Comparison of ENCODE assay signal across 23 mouse cellular contexts in genomic region chr3:90428186-90428585, GRCm38 (mm10). TPM values are rescaled to one million over a fixed set of nuclear protein-coding genes. Genes with fewer than 3 reads are reported as not detected.
A peak's percentile ranks its signal among the peaks of the same experiment; 100 is the strongest.
DNase-seq lines count a peak whose midpoint lies in the region; ATAC-seq and TF ChIP-seq lines count a peak whose summit lies in the region.
"Had no signal": no experiment of that assay in that cellular context is flagged by ENCODE, and none has a peak within 500 bp of the region (broad histone marks: within the 10 kb centered on the region; RNA-seq: fewer than 3 reads in every experiment).

No protein-coding gene starts in this region.

- H3K9me3 ChIP-seq in kidney, embryonic 15.5 days (replicated peaks), result no peaks in the 10 kb centered on the region
- no peaks in the 10 kb centered on the region for H3K9me3 ChIP-seq in midbrain, embryonic 11.5 days (ENCODE audit: control insufficient read depth, low read length)
- H3K9me3 ChIP-seq in midbrain, embryonic 15.5 days, result no peaks in the 10 kb centered on the region
- H3K9me3 ChIP-seq: forebrain, embryonic 15.5 days; limb, embryonic 10.5 days; liver, embryonic 15.5 days; stomach, embryonic 15.5 days had no signal

- TF ChIP-seq CTCF in gastrocnemius, adult 2 months (IDR thresholded peaks at IDR 0.05), result no peak

- H3K4me2 ChIP-seq in kidney, embryonic 15.5 days, result no peak overlapping the region
- H3K4me2 ChIP-seq in midbrain, embryonic 11.5 days, result no peak overlapping the region
- H3K4me2 ChIP-seq in midbrain, embryonic 15.5 days, result no peak overlapping the region
- H3K4me2 ChIP-seq: forebrain, embryonic 15.5 days; liver, embryonic 15.5 days; stomach, embryonic 15.5 days had no signal

- no peak overlapping the region for H3K9ac ChIP-seq in kidney, embryonic 15.5 days
- no peak overlapping the region for H3K9ac ChIP-seq in midbrain, embryonic 11.5 days (ENCODE audit: low read length)
- H3K9ac ChIP-seq in midbrain, embryonic 15.5 days, result no peak overlapping the region
- H3K9ac ChIP-seq: forebrain, embryonic 15.5 days; liver, embryonic 15.5 days; stomach, embryonic 15.5 days had no signal

- H3K4me3 ChIP-seq in gastrocnemius, adult 2 months, result no peak overlapping the region
- H3K4me3 ChIP-seq in kidney, embryonic 15.5 days (replicated peaks), result no peak overlapping the region
- H3K4me3 ChIP-seq in midbrain, embryonic 11.5 days (ENCODE audit: low read depth, low read length), result no peak overlapping the region
- H3K4me3 ChIP-seq in midbrain, embryonic 15.5 days, result no peak overlapping the region
- H3K4me3 ChIP-seq: erythroblast, embryonic 14.5 days; forebrain, embryonic 15.5 days; limb, embryonic 10.5 days; liver, embryonic 15.5 days; stomach, embryonic 15.5 days had no signal

- no peak for ATAC-seq in kidney, embryonic 15.5 days (replicated peaks; ENCODE audit: low FRiP score)
- no peak for ATAC-seq in midbrain, embryonic 11.5 days (ENCODE audit: low FRiP score)
- ATAC-seq in midbrain, embryonic 15.5 days (replicated peaks), result no peak
- ATAC-seq: forebrain, embryonic 15.5 days; hindbrain, postnatal 0 days had no signal

- peak overlapping the region; percentile 62 for H3K27ac ChIP-seq in gastrocnemius, adult 2 months
- peak overlapping the region; percentile 56; the same call in 1 of the 2 replicates for H3K27ac ChIP-seq in kidney, embryonic 15.5 days
- H3K27ac ChIP-seq in midbrain, embryonic 11.5 days (ENCODE audit: low read depth, low read length), result no peak overlapping the region
- no peak overlapping the region for H3K27ac ChIP-seq in midbrain, embryonic 15.5 days
- H3K27ac ChIP-seq: forebrain, embryonic 15.5 days; hindbrain, postnatal 0 days; limb, embryonic 10.5 days; liver, embryonic 15.5 days; stomach, embryonic 15.5 days had no signal

- no peaks in the 10 kb centered on the region for H3K27me3 ChIP-seq in kidney, embryonic 15.5 days
- H3K27me3 ChIP-seq in midbrain, embryonic 11.5 days (ENCODE audit: control insufficient read depth, insufficient read depth, low read length), result no peaks in the 10 kb centered on the region
- H3K27me3 ChIP-seq in midbrain, embryonic 15.5 days (replicated peaks), result no peaks in the 10 kb centered on the region
- H3K27me3 ChIP-seq: forebrain, embryonic 15.5 days; liver, embryonic 15.5 days; stomach, embryonic 15.5 days had no signal

- intact Hi-C loops in gastrocnemius, adult 2 months (cut with DNase I), result no loop called here

- peak; percentile 50 for DNase-seq in gastrocnemius, adult 2 months
- DNase-seq in gastrocnemius, adult 8-10 months (ENCODE audit: low spot score in 2 of 2), result no peak
- DNase-seq in kidney, postnatal 10 days, result no peak
- peak; percentile 78 for DNase-seq in midbrain, embryonic 11.5 days (ENCODE audit: low spot score, missing footprints)
- no peak for DNase-seq in spleen, postnatal 36 days (ENCODE audit: low spot score in 2 of 2)
- DNase-seq in urinary bladder, postnatal 14 days (ENCODE audit: low spot score), result no peak
- DNase-seq: adrenal gland, postnatal 25 days; cerebellum, adult 8-10 months; kidney, adult 11 months; midbrain, embryonic 14.5 days; spleen, adult 18-20 months; thymus, postnatal 25 days had no signal

- peaks cover 49% of the 10 kb centered on the region for H3K4me1 ChIP-seq in kidney, embryonic 15.5 days
- H3K4me1 ChIP-seq in midbrain, embryonic 11.5 days (ENCODE audit: control insufficient read depth, insufficient read depth, low read length), result peaks cover 16% of the 10 kb centered on the region
- peaks cover 28% of the 10 kb centered on the region for H3K4me1 ChIP-seq in midbrain, embryonic 15.5 days

- WGBS in kidney, embryonic 15.5 days, result 78% methylated on average over 6 of the region's 6 CpGs
- WGBS in midbrain, embryonic 11.5 days, result 87% methylated on average over 6 of the region's 6 CpGs
- 89% methylated on average over 6 of the region's 6 CpGs for WGBS in midbrain, embryonic 15.5 days

- peaks cover 20% of the 10 kb centered on the region for H3K36me3 ChIP-seq in kidney, embryonic 15.5 days
- H3K36me3 ChIP-seq in midbrain, embryonic 11.5 days (ENCODE audit: control insufficient read depth, insufficient read depth, low read length), result peaks cover 3% of the 10 kb centered on the region; the same call in 1 of the 2 replicates
- peaks cover 20% of the 10 kb centered on the region; the same call in 1 of the 2 replicates for H3K36me3 ChIP-seq in midbrain, embryonic 15.5 days (replicated peaks)

RNA-seq across cellular contexts. Expression of gene Ints3, which starts 5.2 kb away (rescaled TPM):
- total RNA-seq in gastrocnemius, adult 2 months (2021), result 10 to 100 TPM; 14.0 to 17.2 TPM
- total RNA-seq in gastrocnemius, adult 8-10 months (2022), result 10 to 100 TPM; 14.0 to 16.8 (median 14.8) TPM
- 32.9 and 38.1 TPM in 2 replicates for polyA plus RNA-seq in kidney, embryonic 15.5 days (2015; fragmentation: Nextera tagmentation; extraction: Ambion mirVana)
- polyA plus RNA-seq in midbrain, embryonic 11.5 days (2014; fragmentation: Nextera tagmentation; extraction: Ambion mirVana), result 34.4 and 34.7 TPM in 2 replicates
- 37.8 and 39.2 TPM in 2 replicates for polyA plus RNA-seq in midbrain, embryonic 15.5 days (2015; fragmentation: Nextera tagmentation; extraction: Ambion mirVana)

RNA-seq across cellular contexts. Expression of gene Npr1, which starts 37.5 kb away (rescaled TPM):
- 1 to 10 TPM; 6.5 to 8.3 TPM for total RNA-seq in gastrocnemius, adult 2 months (2021)
- 1 to 10 TPM; 3.8 to 6.9 (median 6.1) TPM for total RNA-seq in gastrocnemius, adult 8-10 months (2022)
- 13.6 and 16.2 TPM in 2 replicates for polyA plus RNA-seq in kidney, embryonic 15.5 days (2015; fragmentation: Nextera tagmentation; extraction: Ambion mirVana)
- polyA plus RNA-seq in midbrain, embryonic 11.5 days (2014; fragmentation: Nextera tagmentation; extraction: Ambion mirVana), result 2.4 and 2.7 TPM in 2 replicates
- 2.7 and 3.0 TPM in 2 replicates for polyA plus RNA-seq in midbrain, embryonic 15.5 days (2015; fragmentation: Nextera tagmentation; extraction: Ambion mirVana)
- total RNA-seq: common myeloid progenitor, adult 5-6 weeks; hematopoietic stem cell, adult 5-6 weeks; megakaryocyte progenitor cell, adult 5-6 weeks had no signal

RNA-seq across cellular contexts. Expression of gene Slc27a3, which starts 38.4 kb away (rescaled TPM):
- total RNA-seq in gastrocnemius, adult 2 months (2021), result 1 to 10 TPM in 1 of 2 experiments, under 1 TPM in 1; 0.97 to 1.3 TPM
- total RNA-seq in gastrocnemius, adult 8-10 months (2022), result 1 to 10 TPM in 2 of 4 experiments, under 1 TPM in 2; 0.65 to 1.1 (median 0.96) TPM
- polyA plus RNA-seq in kidney, embryonic 15.5 days (2015; fragmentation: Nextera tagmentation; extraction: Ambion mirVana), result 15.4 and 17.3 TPM in 2 replicates
- polyA plus RNA-seq in midbrain, embryonic 11.5 days (2014; fragmentation: Nextera tagmentation; extraction: Ambion mirVana), result 9.3 and 10.0 TPM in 2 replicates
- 35.1 and 38.6 TPM in 2 replicates for polyA plus RNA-seq in midbrain, embryonic 15.5 days (2015; fragmentation: Nextera tagmentation; extraction: Ambion mirVana)

RNA-seq across cellular contexts. Expression of gene Ilf2, which starts 47.7 kb away (rescaled TPM):
- 10 to 100 TPM; 26.1 to 30.7 TPM for total RNA-seq in gastrocnemius, adult 2 months (2021)
- 10 to 100 TPM; 24.4 to 33.4 (median 26.9) TPM for total RNA-seq in gastrocnemius, adult 8-10 months (2022)
- 236 and 238 TPM in 2 replicates for polyA plus RNA-seq in kidney, embryonic 15.5 days (2015; fragmentation: Nextera tagmentation; extraction: Ambion mirVana)
- 338 and 369 TPM in 2 replicates for polyA plus RNA-seq in midbrain, embryonic 11.5 days (2014; fragmentation: Nextera tagmentation; extraction: Ambion mirVana)
- 263 and 264 TPM in 2 replicates for polyA plus RNA-seq in midbrain, embryonic 15.5 days (2015; fragmentation: Nextera tagmentation; extraction: Ambion mirVana)

Comparison
In these comparisons a context has a peak if more than half of its experiments do, and no peak if none do; other contexts are left out.
1. DNase-seq: peak in gastrocnemius, adult 2 months (single experiment) and midbrain, embryonic 11.5 days (single experiment); none in gastrocnemius, adult 8-10 months (0 of 2), kidney, postnatal 10 days (single experiment), spleen, postnatal 36 days (0 of 2) and urinary bladder, postnatal 14 days (single experiment).
2. H3K27ac ChIP-seq: peak in gastrocnemius, adult 2 months (single experiment) and kidney, embryonic 15.5 days (single experiment); none in midbrain, embryonic 11.5 days (single experiment) and midbrain, embryonic 15.5 days (single experiment).